Mouse (Mus musculus): ENCODE measurements around the gene Gns. TPM values are rescaled to one million over a fixed set of nuclear protein-coding genes. Genes with fewer than 3 reads are reported as not detected.

Gene Gns
- polyA plus RNA-seq, 1 experiment from 2014 or later = 36.4 TPM

DNA sequence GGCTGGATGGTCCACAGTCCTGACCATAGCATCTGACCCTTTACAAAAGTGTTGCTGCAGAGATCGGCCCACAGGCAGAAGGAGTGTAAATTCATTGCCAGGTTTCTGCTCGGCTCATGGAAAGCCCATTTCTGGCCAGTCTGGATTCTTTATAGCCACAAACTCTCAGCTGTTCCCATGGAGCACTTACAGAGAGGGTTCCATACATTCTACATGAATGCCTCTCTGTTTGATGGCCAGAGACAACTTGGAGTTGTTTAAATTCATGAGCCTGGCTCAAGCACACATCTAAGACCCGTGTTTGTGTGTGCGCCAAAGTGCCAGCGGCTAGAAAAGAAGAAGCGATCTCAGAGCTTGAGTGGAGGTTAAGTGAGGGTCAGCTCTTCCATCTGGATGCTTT, 29.4 kb downstream of the Gns start:
- H3K27me3 ChIP-seq (ENCODE audit: low read depth, poor library complexity, severe bottlenecking) = no peaks in the 10 kb centered on the region
- H3K4me3 ChIP-seq = no peak overlapping the region
- no peaks in the 10 kb centered on the region for H3K4me1 ChIP-seq
- WGBS = 96% methylated on average over 6 of the region's 6 CpGs
- no peak for DNase-seq (ENCODE audit: low spot score)
- H3K27ac ChIP-seq (replicated peaks) = no peak overlapping the region
- H3K9me3 ChIP-seq (replicated peaks) = no peaks in the 10 kb centered on the region
- peaks cover 77% of the 10 kb centered on the region for H3K36me3 ChIP-seq

DNA sequence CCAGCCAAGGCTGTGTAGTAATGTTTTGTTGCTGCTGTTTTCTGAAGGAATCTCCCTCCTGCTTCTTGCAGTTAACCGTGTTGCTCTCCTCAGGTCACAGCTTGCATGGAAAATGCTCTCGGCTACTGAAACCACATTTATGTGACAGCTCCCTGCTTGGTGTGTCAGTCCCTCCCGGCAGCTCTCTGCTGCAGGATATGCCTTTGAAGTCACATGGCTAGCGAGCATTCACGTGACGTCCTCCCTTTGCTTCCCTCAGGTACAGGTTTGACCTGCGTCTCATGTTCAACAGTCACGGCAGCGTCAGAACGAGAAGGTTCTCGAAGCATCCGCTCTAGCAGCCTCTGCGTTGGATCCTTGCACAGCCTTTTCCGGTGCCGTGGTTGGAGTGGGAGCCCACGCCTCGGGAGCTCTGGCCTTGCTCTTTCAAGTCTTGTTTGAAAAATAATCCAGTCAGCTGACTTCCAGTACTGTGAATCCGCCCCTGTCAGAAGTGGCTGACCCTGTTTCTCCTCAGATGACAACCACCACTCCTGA, 30.0 kb downstream of the Gns start:
- 95% methylated on average over 18 of the region's 18 CpGs for WGBS
- Histone ChIP-seq H3K36me3 (peaks cover 72% of the 10 kb centered on the region), H3K4me3 (no peak overlapping the region), H3K9me3 (replicated peaks) (no peaks in the 10 kb centered on the region), H3K27me3 (ENCODE audit: low read depth, poor library complexity, severe bottlenecking) (no peaks in the 10 kb centered on the region), H3K27ac (replicated peaks) (no peak overlapping the region), H3K4me1 (no peaks in the 10 kb centered on the region)
- DNase-seq (ENCODE audit: low spot score) = no peak

DNA sequence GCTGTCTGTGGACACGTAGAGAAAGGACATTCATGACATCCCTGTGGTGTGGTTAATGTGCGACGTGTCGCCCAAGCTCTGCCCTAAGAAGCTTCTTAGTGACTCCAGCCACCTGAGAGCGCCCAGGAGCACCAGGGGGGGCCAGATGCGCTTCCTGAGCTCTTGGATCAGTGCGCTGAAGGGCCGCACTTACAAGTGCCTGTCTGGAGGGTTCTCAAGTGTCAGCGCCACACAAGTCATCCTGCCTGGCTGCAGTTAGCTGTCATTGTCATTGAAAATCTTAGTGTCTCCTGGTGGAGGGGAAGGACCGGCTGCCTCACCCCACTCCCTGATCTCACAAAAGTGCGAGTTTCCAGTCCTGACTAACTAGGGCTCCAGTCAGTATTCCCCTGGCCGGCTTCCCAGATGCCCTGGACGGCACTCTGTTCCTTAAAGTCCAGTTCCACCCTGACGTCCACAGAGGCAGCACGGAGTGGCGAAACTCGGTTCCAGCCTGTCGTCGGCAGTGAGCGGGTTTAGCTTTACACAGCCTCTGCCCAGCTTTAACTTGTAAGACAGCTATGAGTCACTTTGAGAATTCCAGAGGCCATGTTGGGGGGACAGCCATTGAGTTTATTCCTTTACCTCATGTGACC, 30.8 kb downstream of the Gns start:
- Histone ChIP-seq H3K27ac (replicated peaks) (no peak overlapping the region), H3K36me3 (peaks cover 63% of the 10 kb centered on the region), H3K4me3 (no peak overlapping the region), H3K9me3 (replicated peaks) (no peaks in the 10 kb centered on the region), H3K27me3 (ENCODE audit: low read depth, poor library complexity, severe bottlenecking) (no peaks in the 10 kb centered on the region), H3K4me1 (no peaks in the 10 kb centered on the region)
- DNase-seq (ENCODE audit: low spot score) = no peak
- 89% methylated on average over 20 of the region's 20 CpGs for WGBS

DNA sequence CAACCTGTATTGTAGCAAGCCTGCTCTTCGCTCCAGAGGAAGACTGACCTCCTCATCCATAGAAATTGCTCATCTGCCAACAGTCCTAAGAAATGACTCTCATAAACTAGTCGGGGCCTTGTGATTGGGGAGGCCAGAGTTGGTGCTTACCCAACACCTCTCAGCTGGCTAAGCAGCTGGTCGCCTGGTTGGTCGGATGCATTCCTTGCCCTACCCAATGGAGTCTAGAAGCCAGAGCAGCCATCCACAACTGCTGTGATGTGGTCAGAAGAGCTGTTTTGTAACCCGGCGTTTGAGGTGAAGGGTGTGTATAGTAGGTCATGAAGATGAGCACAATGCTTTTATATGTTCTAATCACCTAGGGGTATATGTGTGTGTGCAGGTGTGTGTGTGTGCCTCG, 33.7 kb downstream of the Gns start:
- Histone ChIP-seq H3K27ac (replicated peaks) (no peak overlapping the region), H3K36me3 (peaks cover 34% of the 10 kb centered on the region), H3K4me3 (no peak overlapping the region), H3K4me1 (no peaks in the 10 kb centered on the region), H3K27me3 (ENCODE audit: low read depth, poor library complexity, severe bottlenecking) (no peaks in the 10 kb centered on the region), H3K9me3 (replicated peaks) (no peaks in the 10 kb centered on the region)
- DNase-seq (ENCODE audit: low spot score) = no peak
- 92% methylated on average over 7 of the region's 7 CpGs for WGBS

DNA sequence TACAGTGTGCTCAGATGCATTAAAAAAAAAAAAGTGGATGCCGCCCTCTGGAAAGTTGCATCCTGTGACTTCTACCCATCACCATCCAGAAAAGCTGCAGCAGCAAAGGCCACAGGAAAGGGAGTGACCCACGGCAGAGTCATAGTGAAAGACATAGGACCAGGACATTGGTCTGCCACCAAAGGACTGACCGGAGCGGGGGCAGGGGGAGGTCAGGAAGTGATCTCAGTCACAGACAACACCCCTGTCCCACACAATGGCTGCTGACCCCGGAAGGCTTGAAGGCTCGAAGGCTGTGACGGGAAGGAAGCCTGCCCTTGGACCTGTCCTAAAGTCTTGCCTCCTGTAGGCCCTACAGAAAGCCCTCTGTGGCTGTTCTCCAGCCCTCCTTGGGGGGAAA, 36.1 kb downstream of the Gns start:
- 0 out of 2 replicates have a peak overlapping the region, but pooled peaks have one; percentile 23 for H3K27ac ChIP-seq (replicated peaks)
- no peaks in the 10 kb centered on the region for H3K4me1 ChIP-seq
- H3K4me3 ChIP-seq = no peak overlapping the region
- H3K9me3 ChIP-seq (replicated peaks) = no peaks in the 10 kb centered on the region
- peaks cover 10% of the 10 kb centered on the region for H3K36me3 ChIP-seq
- WGBS = 82% methylated on average over 7 of the region's 7 CpGs
- no peak for DNase-seq (ENCODE audit: low spot score)
- no peaks in the 10 kb centered on the region for H3K27me3 ChIP-seq (ENCODE audit: low read depth, poor library complexity, severe bottlenecking)

DNA sequence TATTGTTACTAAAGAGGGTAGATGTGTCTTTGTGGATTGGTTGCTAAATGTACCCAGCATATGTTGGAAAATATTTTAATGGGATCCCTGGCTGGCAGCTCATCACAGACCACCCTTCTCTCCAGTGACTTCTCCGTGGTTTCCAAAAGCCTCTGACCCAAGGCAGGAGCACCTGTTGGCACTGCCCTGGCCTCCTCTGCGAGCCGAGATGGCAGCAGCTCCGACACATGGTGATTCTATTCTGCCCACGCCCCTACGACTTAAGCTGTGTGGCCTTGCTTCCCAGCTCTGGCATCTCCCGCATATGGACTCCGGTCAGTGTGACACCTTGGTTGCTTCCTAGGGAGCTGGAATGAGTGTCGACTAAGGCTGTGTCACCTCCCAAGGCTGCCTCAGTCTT, 38.2 kb downstream of the Gns start:
- Histone ChIP-seq H3K4me3 (no peak overlapping the region), H3K27ac (replicated peaks) (no peak overlapping the region), H3K36me3 (no peaks in the 10 kb centered on the region), H3K9me3 (replicated peaks) (no peaks in the 10 kb centered on the region), H3K27me3 (ENCODE audit: low read depth, poor library complexity, severe bottlenecking) (no peaks in the 10 kb centered on the region), H3K4me1 (no peaks in the 10 kb centered on the region)
- no peak for DNase-seq (ENCODE audit: low spot score)
- WGBS = 76% methylated on average over 9 of the region's 9 CpGs

DNA sequence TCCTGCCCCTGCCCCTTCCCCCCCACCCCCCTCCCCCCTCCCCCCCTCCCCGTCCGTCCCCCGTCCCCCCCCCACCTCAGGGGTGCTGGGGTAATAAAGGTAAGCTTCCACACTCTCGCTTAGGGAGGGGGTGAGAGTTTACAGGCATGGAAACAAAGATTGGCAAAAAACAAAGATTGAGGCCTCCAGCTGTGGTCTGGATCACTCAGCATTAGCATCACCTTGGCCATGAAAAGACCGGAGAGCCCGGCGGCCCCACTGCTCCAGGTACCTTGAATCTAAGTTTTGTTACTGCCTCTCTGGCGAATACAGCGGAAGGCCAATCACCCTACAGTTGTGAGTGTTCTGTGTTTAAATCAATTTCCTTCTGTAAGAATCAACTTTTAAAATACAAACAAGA, 39.1 kb downstream of the Gns start:
- 52% methylated on average over 7 of the region's 9 CpGs for WGBS
- Histone ChIP-seq H3K4me1 (no peaks in the 10 kb centered on the region), H3K27ac (replicated peaks) (no peak overlapping the region), H3K27me3 (ENCODE audit: low read depth, poor library complexity, severe bottlenecking) (no peaks in the 10 kb centered on the region), H3K4me3 (no peak overlapping the region), H3K36me3 (no peaks in the 10 kb centered on the region), H3K9me3 (replicated peaks) (no peaks in the 10 kb centered on the region)
- DNase-seq (ENCODE audit: low spot score) = no peak

DNA sequence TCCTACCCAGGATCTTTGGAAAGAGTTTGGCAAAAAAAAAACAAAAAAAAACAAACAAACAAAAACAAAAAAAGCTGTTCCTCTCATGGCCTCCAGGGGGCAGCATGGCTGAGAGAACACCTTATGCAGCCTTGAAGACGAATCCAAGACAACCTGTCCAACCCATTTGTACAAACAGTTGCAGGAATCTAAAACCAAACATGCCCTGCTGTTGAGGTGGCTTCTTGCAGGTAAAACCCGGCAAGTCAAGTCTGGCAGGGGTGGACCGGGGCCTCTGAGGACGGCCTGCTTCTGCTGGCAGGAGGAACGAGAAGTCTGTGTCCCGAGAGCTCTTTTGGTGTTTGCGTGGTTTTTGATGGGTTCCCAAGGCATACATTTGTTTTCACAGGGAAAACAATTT, 44.8 kb downstream of the Gns start:
- no peak for DNase-seq (ENCODE audit: low spot score)
- no peak overlapping the region for H3K27ac ChIP-seq (replicated peaks)
- no peak overlapping the region for H3K4me3 ChIP-seq
- 75% methylated on average over 7 of the region's 7 CpGs for whole genome bisulfite sequencing
- no peaks in the 10 kb centered on the region for H3K27me3 ChIP-seq (ENCODE audit: low read depth, poor library complexity, severe bottlenecking)
- H3K36me3 ChIP-seq = peaks cover 14% of the 10 kb centered on the region
- H3K9me3 ChIP-seq (replicated peaks) = no peaks in the 10 kb centered on the region
- H3K4me1 ChIP-seq = peaks cover 12% of the 10 kb centered on the region

DNA sequence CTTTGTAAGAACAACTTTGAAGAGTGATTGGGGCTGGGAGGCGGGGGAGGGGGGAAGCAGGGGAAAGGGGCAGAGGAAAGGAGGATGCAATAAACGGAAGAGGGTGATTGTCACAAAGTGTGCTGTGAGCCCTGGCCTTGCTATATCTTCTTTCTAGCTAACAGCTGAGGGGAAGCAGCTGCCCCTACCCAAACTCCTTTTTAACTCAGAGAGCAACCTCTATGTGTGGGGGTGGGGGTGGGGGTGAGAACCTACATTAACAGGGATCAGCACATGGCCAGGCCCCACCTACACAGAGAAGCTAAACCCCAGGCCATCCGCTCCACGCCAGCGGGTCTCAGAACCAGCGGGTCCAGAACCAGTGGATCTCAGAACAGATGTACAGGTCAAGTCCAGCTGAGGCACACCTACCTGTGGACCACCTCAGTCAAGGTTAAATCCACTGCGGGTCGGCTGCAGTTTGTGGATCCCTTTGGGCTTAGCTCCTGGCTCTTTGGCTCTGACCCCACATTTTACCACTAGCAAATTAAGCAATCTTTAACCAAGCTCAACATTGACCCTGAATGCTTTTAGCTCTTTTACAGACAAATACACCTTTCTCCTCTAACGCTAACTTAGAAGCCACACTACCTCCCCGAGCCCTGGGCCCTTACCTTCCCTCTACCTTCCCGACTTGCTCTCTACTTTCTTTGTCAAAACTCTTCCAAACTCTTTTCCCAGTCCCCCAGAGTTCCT, 47.0 kb downstream of the Gns start:
- no peak for DNase-seq (ENCODE audit: low spot score)
- Histone ChIP-seq H3K36me3 (peaks cover 17% of the 10 kb centered on the region), H3K4me1 (peaks cover 12% of the 10 kb centered on the region), H3K27ac (replicated peaks) (0 out of 2 replicates have a peak overlapping the region, but pooled peaks have one; percentile 1), H3K4me3 (no peak overlapping the region), H3K9me3 (replicated peaks) (no peaks in the 10 kb centered on the region), H3K27me3 (ENCODE audit: low read depth, poor library complexity, severe bottlenecking) (no peaks in the 10 kb centered on the region)
- WGBS = 88% methylated on average over 11 of the region's 11 CpGs

DNA sequence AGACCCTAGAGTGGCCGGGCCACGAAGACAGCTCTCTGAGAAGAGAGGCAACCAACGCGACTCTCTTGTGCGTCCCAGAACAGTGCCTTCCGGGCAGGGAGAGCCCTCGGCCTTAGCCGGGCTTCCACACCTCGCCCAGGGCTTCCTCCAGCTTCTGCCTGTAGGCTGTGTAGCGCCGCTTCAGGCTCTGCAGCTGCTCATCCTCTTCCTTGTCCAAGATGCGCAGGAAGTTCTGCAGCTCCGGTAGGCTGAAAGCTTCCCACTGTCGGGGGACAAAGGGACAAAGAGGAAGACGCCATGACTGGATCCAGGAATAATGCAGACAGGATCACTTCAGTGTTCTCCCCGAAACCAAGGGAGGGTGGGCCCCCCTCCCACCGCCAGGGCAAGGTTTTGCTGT, 47.9 kb downstream of the Gns start:
- no peak for DNase-seq (ENCODE audit: low spot score)
- Histone ChIP-seq H3K9me3 (replicated peaks) (no peaks in the 10 kb centered on the region), H3K4me3 (no peak overlapping the region), H3K27me3 (ENCODE audit: low read depth, poor library complexity, severe bottlenecking) (no peaks in the 10 kb centered on the region), H3K36me3 (peaks cover 17% of the 10 kb centered on the region), H3K27ac (replicated peaks) (peak overlapping the region; percentile 53; the same call in 1 of the 2 replicates), H3K4me1 (peaks cover 12% of the 10 kb centered on the region)
- 90% methylated on average over 17 of the region's 17 CpGs for WGBS

DNA sequence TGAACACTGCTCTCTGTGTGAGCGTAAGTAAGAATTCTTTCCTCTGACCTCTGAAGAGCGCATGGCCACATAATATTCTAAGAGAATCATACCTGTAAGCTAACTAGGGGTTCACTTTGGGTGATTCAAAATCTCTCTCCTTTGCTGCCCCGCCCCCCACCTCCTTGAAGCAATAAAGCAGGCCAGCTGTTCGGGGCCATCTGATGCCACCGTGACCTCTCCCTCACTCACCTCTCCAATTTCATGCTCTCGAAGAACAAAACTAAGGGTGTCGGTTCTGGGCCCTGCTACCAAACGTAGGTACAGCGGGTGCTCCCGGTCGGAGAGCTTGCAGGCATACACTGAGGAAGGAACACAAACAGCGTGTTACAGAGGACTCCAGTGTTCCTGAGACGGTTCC, 49.2 kb downstream of the Gns start:
- 86% methylated on average over 13 of the region's 13 CpGs for WGBS
- H3K4me1 ChIP-seq = peaks cover 25% of the 10 kb centered on the region
- no peaks in the 10 kb centered on the region for H3K27me3 ChIP-seq (ENCODE audit: low read depth, poor library complexity, severe bottlenecking)
- no peak overlapping the region for H3K4me3 ChIP-seq
- no peak overlapping the region for H3K27ac ChIP-seq (replicated peaks)
- peaks cover 17% of the 10 kb centered on the region for H3K36me3 ChIP-seq
- H3K9me3 ChIP-seq (replicated peaks) = no peaks in the 10 kb centered on the region
- no peak for DNase-seq (ENCODE audit: low spot score)

DNA sequence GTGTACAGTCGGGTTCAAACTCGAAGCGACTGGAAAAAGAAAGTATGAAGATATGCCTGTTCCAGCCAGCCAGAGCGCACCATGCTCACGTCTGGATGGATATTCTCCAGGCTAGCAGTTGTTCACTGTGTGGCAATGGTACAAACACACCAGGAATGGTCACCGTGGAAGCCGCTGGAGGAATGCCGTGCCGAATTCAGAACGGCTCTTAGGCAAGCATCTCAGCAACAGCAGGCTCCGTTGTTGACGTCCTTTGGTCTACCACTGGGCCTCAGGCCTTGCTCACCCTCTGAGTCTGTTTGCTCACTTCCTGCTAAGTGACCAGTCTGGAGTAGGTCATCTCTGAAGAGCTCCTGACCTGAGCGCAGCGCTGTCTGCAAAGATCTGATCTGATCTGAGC, 53.9 kb downstream of the Gns start:
- Histone ChIP-seq H3K27ac (replicated peaks) (peak overlapping the region; percentile 19; the same call in 1 of the 2 replicates), H3K4me1 (peaks cover 48% of the 10 kb centered on the region), H3K4me3 (no peak overlapping the region), H3K27me3 (ENCODE audit: low read depth, poor library complexity, severe bottlenecking) (no peaks in the 10 kb centered on the region), H3K9me3 (replicated peaks) (no peaks in the 10 kb centered on the region), H3K36me3 (peaks cover 7% of the 10 kb centered on the region; the same call in 1 of the 2 replicates)
- whole genome bisulfite sequencing = 87% methylated on average over 14 of the region's 14 CpGs
- DNase-seq (ENCODE audit: low spot score) = no peak

Measured in midbrain, embryonic 10.5 days (tissue).